Mouse (Mus musculus) adrenal gland, adult 18-20 months (tissue): ENCODE data around the gene Gm10203. TPM values are rescaled to one million over a fixed set of nuclear protein-coding genes. Genes with fewer than 3 reads are reported as not detected.
A peak's percentile ranks its signal among the peaks of the same experiment; 100 is the strongest.
"Not testable (repeated sequence)": the region's sequence is repeated elsewhere in the genome, so short reads cannot be mapped to it uniquely, and the experiment has no call there.

Experiments
- DNase-seq, 2 experiments: peaks; one replicate each; pipeline ENCODE4 v3.0.0; 2021 to 2022; ENCODE audit warnings: low spot score in 2 of 2
- total RNA-seq, 2 experiments: library from RNA; stranded (reverse); gene quantifications; 1 replicate in 1 of 2; 2 replicates in 1 of 2; pipeline ENCODE4 v1.2.3; 2021

Gene Gm10203
- total RNA-seq, 2 experiments from 2014 or later = not detected

DNA sequence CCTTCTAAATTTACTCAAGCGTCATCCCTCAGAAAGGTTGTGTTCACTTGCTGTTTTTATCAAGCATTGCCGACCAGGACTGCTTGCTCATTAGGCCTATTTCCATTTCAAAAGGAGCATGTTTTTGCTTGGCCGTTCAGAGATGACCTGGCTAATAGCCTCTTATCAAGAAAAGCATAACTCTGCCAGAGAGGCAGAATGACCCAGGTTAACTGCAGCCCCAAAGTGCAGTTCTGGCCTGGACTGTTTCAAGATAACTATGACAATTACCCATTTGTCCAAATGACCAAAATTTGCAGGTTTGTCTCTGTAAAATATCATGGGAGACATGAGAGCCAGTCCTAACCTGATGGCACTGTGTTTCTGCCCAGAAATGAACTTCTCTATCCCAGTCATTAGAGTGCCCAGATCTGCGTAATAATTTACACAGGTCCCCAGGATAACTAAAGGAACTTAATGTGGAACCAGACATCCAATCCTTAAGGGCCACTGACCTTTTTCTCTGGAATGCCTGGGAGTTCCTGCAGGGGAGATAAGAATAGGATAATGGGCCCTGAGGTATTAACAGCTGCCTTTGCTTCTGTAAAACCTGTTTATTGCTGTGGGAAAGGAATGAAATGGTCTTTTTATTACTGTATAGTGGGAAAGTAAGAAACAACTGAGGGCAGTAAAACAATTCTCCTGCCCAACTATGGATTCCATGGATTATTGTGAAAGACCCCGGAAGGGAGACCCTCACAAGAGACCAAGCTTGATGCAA is 4.6 kb downstream of the Gm10203 start:
- no peak for DNase-seq

DNA sequence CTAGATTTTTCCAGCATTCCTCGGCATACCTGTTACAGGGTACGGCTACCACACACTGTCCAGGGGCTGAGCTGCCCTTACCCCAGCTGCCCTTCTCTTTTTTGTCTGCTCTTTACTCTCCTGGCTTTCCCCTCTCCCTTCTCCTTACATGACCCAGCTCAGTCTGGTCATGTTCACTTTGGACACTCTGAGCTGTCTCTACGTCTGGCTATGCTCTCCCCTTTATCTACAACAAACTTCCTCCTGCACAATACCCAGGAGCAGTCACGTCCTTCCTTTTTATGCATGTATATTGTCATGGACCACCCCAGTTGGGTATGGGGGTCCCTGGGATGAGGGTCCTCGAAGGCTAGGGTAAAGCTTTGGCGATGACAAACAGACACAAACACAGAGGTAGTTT is 5.7 kb downstream of the Gm10203 start:
- no peak for DNase-seq

DNA sequence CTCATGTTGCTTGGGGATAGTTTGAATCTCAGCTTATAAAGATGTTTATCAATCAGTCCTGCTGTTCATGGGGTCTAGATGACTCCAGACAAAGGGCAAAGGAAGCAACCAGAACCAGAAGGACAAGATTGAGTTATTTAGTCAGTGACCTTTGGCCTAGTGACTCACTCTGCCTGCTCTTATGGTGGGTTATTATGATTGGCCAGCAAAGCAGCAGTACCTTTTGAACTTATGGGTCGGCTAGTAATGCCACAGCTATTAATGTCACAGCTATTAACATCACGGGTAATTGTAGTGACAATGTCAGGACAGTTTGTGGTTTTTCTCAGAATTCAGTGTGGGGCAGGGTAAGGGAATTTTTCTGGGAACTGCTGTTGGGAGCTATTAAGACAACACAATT is 8.0 kb downstream of the Gm10203 start:
- no peak for DNase-seq

DNA sequence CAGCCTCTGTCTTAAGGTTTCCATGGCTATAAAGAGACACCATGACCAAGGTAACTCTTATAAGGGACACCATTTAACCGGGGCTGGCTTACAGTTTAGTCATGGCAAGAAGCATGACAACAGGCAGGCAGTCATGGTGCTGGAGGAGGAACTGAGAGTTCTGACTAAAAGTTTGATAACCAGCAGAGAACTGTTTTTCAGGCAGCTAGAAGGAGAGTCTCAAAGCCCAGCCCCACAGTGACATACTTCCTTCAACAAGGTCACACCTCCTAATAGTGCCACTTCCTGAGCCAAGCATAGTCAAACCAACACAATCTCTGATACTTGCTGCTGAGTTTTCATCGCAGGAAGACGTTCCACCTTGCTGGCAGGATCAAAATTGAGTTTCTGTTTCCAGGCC is 9.0 kb downstream of the Gm10203 start:
- no peak for DNase-seq

DNA sequence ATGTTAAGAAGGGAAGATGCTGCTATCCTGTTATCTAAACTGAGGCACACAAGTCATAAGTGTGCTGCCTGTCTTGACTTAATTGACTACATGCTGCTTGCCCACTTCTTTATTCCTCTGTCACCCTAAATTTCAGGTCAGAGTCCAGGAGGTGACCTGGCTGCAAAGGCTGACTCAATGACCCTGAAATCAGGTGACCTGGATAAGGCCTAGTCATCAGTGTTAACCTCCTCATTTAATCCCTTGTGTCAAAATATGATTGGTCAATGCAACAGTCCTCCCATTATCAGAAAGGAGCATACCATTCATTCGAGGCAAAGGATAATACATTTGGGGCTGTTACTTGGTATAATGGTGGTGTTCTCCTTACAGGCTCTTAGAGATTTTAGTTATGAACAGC is 9.5 kb downstream of the Gm10203 start, which contains the start of gene Etfbkmt:
Gene Etfbkmt (plus strand): TSS at position 379 of the 400 bp plus-strand sequence.
- no peak for DNase-seq

DNA sequence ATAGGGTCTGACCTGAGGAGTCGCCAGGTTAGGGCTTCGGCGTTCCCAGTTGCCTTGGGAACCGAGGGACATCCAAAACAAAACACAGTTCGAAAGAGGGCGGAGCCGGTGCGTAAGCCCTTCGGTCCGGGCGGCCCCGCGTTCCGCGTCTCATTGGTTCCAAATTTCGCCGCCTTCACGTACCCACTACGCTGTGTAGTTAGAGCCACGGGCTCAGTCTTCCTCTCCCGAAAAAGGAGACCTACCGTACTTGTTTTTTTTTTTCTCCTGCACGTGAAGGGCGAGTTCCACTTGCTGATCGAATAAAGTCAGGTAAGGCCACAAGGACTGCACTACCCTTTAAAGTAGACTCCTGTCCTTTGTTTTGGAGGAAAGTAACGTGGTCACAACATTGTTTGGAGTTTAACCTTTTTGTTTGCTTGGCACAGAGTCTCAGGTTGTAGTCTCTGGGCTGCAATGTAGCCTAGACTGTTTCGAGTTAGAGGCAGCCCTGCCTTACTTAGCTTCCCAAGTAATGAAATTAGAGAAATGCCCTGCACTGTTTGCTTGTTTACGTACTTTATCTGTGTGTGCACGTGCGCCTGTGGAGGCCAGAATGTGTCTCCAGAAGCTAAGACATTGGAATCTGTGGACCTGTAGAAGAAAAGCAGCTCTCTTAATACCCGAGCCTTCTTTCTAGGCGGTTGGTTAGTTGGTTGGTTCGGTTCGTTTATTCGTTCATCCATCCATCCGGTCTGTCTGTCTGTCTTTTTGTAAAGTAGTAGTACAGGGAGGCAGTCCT is 11.6 kb downstream of the Gm10203 start:
- peak; percentile 76 to 79 for DNase-seq

DNA sequence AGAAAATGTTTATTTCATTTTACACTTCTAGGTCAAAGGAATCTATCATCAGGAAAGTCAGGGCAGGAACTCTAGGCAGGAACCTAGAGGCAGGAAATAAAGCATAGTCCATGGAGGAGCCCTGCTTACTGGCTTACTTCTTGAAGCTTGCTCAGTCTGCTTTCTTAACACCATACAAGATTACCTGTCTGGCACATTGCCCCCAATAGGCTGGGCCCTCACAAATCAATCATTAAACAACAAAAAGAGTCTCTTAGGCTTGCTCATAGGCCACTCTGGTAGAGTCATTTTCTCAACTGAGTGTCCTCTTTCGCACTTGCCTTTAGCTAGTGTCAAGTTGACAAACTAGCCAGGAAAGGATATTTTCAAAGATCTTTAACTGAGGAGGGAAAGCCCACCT is 15.2 kb downstream of the Gm10203 start:
- DNase-seq = no peak

GRCm38 (mm10) chr6:149148436-149149229 is 18.7 kb downstream of the Gm10203 start:
- no peak for DNase-seq

DNA sequence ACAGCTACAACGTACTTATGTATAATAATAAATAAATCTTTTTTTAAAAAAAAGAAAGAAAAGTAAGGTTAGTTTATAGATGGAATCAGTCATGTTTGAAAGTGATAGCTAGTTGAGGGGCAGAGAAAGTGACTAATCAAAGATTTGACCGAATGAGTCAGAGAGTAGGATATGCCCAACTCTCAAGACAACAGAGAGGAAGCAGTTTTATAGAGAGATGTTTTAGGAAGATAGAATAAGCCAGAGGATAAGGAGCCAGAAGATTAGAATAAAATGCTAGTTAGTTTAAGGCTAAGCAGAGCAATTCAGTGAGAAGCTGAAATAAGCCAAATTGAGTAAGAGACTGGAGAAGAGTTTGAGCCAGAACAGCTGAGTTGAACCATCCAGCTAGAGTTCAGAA is 22.1 kb downstream of the Gm10203 start:
- DNase-seq = no peak

DNA sequence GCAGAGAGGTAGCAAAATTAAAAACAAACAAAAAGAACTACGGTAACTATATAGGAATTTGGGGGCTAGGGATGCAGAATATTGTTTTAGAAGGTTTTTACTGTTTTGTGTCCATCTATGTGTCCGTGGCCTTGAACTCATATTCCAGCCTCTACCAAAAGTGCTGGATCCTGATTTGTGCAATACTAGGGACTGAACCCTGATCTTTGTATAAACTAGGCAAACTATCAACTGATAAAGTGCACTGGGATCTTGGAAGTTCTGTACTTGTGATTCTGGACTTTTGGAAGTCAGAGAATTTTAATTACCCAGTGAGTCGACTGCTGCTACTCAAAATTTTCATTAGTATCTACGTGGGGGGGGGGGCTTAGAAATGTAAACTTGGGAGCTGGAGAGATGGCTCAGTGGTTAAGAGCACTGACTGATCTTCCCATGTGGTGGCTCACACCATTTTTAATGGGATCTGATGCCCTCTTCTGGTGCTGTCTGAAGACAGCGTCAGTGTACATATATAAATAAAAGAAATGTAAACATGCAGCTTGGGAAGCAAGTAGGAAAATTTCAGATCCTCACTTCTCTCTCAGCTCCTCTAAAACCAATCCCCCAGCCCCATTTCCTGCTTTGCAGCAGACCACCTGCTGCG is 23.6 kb downstream of the Gm10203 start:
- no peak for DNase-seq

GRCm38 (mm10) chr6:149154116-149155030 is 24.4 kb downstream of the Gm10203 start:
- no peak for DNase-seq

DNA sequence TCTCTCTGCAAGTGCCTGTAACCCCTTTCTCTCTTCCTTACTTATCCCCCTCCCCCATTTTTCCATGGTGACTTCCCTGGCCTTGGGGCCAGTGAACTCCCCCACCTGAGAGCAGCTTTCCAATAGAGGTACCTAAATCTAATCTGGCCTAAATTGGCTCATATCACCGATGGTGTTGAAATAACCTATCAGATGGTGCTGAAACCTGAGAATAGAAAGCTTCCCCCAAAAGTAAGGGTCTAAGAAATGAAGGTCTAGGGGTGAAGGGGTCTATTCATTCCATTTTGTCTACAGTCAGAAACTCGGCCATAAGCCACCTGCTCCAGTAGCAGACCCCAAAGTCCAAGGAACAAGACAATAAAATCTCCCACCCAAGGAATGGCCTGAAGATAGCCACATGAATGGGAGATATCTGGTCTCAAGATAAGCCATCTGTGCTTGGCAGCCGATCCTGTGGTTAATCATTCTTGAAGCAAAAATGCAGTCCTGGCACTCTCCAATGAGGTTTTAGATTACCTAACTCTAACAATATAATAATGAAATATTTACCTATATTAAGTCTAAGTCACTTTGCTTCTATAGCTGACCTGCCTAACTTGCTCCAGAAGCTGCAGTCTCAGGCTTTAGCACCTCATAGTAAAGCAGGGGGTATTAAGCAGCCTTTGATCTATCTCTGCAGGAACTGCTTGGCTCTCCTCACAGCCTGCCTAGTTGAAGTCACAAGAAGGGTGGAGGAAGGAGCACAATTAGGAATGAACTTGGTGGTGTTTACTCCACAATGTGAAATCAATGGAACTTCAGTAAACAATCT is 25.3 kb downstream of the Gm10203 start:
- DNase-seq = no peak

DNA sequence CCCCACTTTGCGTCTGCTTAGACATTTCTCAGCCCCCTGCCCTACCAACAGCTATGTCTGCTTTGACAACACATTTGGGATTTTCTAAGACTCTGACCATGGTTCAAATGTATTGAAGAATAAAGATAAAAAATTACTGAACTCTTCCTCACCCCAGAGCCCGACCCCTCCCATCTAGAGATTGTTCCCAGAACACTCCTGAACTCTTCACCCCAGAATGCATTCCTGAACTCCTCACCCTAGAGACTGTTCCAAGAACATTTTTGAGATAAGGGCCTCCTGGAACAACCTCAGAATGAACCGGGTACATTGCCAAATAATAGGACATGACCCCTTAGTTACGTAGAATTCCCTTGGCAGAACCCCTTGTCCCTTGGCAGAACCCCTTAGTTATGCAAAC is 37.1 kb downstream of the Gm10203 start:
- DNase-seq = not testable (repeated sequence)

DNA sequence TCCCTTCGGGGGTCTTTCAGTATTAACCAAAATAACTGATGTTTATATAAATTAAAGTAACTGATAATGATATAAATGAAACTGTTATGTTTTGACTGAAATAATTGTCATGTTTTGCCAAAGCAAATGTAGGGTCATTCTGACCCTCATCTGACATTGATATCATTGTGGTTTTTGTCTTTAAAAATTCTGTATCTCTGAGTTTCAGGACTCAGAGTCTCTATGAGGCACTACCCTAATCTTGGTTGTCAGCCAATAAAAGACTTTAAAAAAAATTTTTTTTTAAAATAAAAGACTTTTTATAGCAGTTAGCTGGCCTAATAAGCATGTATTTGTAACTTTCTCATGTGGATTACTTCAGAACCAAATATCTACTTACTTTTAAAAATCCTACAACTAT is 37.7 kb downstream of the Gm10203 start:
- no peak for DNase-seq

DNA sequence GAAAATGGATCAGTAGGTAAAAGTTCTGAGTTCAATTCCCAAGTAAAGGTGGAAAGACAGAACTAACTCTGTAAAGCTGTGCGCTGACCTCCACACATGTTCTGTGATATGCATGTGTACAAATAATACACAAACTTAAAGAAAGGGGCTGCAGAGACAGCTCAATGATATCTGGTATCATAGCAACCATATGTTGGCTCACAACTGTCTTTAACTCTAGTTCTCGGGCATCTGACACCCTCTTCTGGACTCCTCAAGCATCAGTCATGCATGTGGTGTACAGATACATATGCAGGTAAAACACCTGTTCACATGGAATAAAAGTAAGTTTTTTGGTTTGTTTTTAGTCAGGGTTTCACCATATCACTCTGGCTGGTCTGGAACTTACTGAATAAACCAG is 38.5 kb downstream of the Gm10203 start:
- DNase-seq = no peak

- DNase-seq = not testable (repeated sequence)
Measured at GRCm38 (mm10) chr6:149169965-149170364, 40.0 kb downstream of the Gm10203 start.

DNA sequence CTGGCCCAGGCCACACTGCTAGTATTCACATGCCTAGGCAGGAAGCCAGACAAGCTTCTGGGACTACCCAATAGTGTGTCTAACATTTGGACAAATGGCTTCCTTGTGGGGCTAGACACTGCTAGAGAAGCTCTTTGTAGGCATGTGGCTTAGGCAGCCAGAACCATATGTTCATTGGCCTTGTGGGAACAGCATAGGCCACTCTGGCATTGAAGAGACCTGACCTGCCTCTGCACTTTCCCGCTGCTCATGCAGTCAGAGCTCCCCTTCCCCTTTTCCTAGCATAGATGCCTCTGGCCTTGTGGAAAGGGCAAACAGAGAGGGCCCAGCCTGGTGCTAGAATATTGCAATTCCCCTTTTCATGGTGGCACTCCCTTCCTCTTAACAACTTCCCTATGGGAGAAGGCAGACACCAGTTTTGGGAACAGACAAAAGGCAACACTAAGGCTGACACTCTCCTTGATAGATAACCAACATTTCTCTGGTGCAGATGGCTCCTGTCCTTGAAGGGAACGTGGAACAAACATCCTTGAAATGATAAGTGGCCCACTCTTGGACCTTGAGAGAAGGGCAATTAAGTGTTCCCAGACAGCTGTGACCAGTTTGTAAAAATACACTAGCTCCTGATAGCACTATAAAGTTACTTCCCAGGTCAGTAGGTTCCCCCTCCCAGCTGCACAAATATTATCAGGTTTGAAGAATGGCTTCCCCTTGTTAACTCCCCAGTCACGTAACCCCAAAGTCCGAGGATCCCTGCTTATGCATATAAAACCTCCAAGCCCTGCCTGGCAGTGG is 44.1 kb downstream of the Gm10203 start:
- DNase-seq = no peak

GRCm38 (mm10) chr6:149174932-149175570 is 45.1 kb downstream of the Gm10203 start:
- DNase-seq = no peak
